9 mouse cellular contexts compared by ENCODE assay signal in the genomic region with DNA sequence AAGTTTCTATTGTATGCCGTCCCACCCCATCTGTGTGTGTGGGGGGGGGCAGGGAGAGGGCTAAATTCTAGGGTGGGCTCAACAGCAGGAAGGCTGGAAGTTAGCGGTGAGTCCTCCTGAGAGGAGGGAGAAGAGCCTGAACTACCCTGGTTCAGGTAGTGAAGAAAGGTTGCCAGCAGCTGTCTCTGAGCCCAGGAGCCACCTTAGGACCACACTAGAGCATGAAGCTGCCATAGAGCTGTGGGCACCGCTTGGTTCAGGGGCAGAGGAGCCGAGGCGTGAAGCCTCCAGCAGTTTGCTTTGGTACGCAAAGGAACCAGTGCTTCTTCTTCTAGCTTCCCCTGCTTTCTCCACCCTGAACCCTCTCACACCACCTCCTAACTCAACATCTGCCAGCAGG. TPM values are rescaled to one million over a fixed set of nuclear protein-coding genes. Genes with fewer than 3 reads are reported as not detected.
DNase-seq lines count a peak whose midpoint lies in the region; ATAC-seq and TF ChIP-seq lines count a peak whose summit lies in the region.
"Had no signal": no experiment of that assay in that cellular context is flagged by ENCODE, and none has a peak within 500 bp of the region (broad histone marks: within the 10 kb centered on the region; RNA-seq: fewer than 3 reads in every experiment).

No protein-coding gene starts in this region.

- H3K27ac ChIP-seq in heart, adult 2 months = peak overlapping the region; percentile 97
- peak overlapping the region; percentile 98 for H3K27ac ChIP-seq in lung, embryonic 16.5 days (ENCODE audit: low read length)
- peak overlapping the region; percentile 56; the same call in 1 of the 2 replicates for H3K27ac ChIP-seq in limb, embryonic 12.5 days
- H3K27ac ChIP-seq in small intestine, adult 2 months (ENCODE audit: insufficient read depth, low read depth, low read length) = peak overlapping the region; percentile 57; the same call in 1 of the 2 replicates

- peak overlapping the region; percentile 50 for H3K4me2 ChIP-seq in lung, embryonic 16.5 days (ENCODE audit: low read depth, low read length)
- peak overlapping the region; percentile 40 for H3K4me2 ChIP-seq in limb, embryonic 12.5 days

- H3K9ac ChIP-seq in heart, adult 2 months (ENCODE audit: low read depth, low read length) = peak overlapping the region; percentile 16; the same call in 1 of the 2 replicates
- peak overlapping the region; percentile 34; the same call in 1 of the 2 replicates for H3K9ac ChIP-seq in lung, embryonic 16.5 days (ENCODE audit: low read length)
- H3K9ac ChIP-seq in limb, embryonic 12.5 days (replicated peaks) = peak overlapping the region; percentile 2; the same call in 1 of the 2 replicates

- no peak for TF ChIP-seq EP300 in heart, adult 2 months (IDR thresholded peaks at IDR 0.05; ENCODE audit: insufficient read depth, low read depth, low read length)

- ATAC-seq in lung, embryonic 16.5 days (ENCODE audit: low read depth) = no peak
- no peak for ATAC-seq in limb, embryonic 12.5 days (ENCODE audit: insufficient number of reproducible peaks, insufficient read depth, low FRiP score, low TSS enrichment, low read depth)

- no peak overlapping the region for H3K4me3 ChIP-seq in heart, adult 2 months
- H3K4me3 ChIP-seq in lung, embryonic 16.5 days (ENCODE audit: low read length) = no peak overlapping the region; the same call in 1 of the 2 replicates
- H3K4me3 ChIP-seq in limb, embryonic 12.5 days (replicated peaks) = no peak overlapping the region
- no peak overlapping the region for H3K4me3 ChIP-seq in small intestine, adult 2 months (ENCODE audit: low read depth, low read length)

- no peaks in the 10 kb centered on the region for H3K79me2 ChIP-seq in heart, adult 2 months (replicated peaks; ENCODE audit: control insufficient read depth, insufficient read depth, low read length)

- peaks cover 45% of the 10 kb centered on the region for H3K4me1 ChIP-seq in heart, adult 2 months (ENCODE audit: control insufficient read depth, insufficient read depth, low read length)
- H3K4me1 ChIP-seq in lung, embryonic 16.5 days (replicated peaks; ENCODE audit: control insufficient read depth, insufficient read depth, low read length) = peaks cover 67% of the 10 kb centered on the region
- H3K4me1 ChIP-seq in limb, embryonic 12.5 days (replicated peaks) = peaks cover 62% of the 10 kb centered on the region
- H3K4me1 ChIP-seq in small intestine, adult 2 months (ENCODE audit: control insufficient read depth, insufficient read depth, insufficient read length, low read length) = peaks cover 16% of the 10 kb centered on the region

- H3K9me3 ChIP-seq in lung, embryonic 16.5 days (ENCODE audit: control insufficient read depth, low read length) = no peaks in the 10 kb centered on the region
- H3K9me3 ChIP-seq in limb, embryonic 12.5 days = no peaks in the 10 kb centered on the region

- H3K27me3 ChIP-seq in heart, adult 2 months (ENCODE audit: control insufficient read depth, insufficient read depth, low read length) = no peaks in the 10 kb centered on the region
- peaks cover under 1% of the 10 kb centered on the region for H3K27me3 ChIP-seq in lung, embryonic 16.5 days (ENCODE audit: control insufficient read depth, insufficient read depth, low read depth, low read length)
- peaks cover 20% of the 10 kb centered on the region for H3K27me3 ChIP-seq in limb, embryonic 12.5 days
- H3K27me3 ChIP-seq in small intestine, adult 2 months (ENCODE audit: control insufficient read depth, insufficient read depth, low read length) = 0 out of 2 replicates have a peak, but pooled peaks cover 4% of the 10 kb centered on the region

- no peak for TF ChIP-seq POLR2A in heart, adult 2 months (IDR thresholded peaks at IDR 0.05; ENCODE audit: insufficient read depth, low read depth, low read length)
- no peak for TF ChIP-seq POLR2A in small intestine, adult 2 months (IDR thresholded peaks at IDR 0.05; ENCODE audit: low read depth, low read length)

- intact Hi-C loops in heart, adult 2 months (cut with DNase I) = loop anchor here (5.0 kb wide), 1 partner anchor 159 kb away; the partner anchor contains the start of gene Mef2d
- intact Hi-C loops in heart, postnatal 10 days (cut with DNase I) = no loop called here

- DNase-seq in heart, adult 2 months = peak in 1 of 2 experiments; percentile 17
- no peak for DNase-seq in heart, postnatal 10 days
- no peak for DNase-seq in lung, postnatal 10 days
- DNase-seq in adrenal gland, adult 8-10 months = no peak
- DNase-seq in left cerebral cortex, adult 9 months (ENCODE audit: low spot score in 2 of 2) = no peak
- DNase-seq: layer of hippocampus, postnatal 36 days had no signal

- TF ChIP-seq CTCF in heart, adult 2 months (IDR thresholded peaks at IDR 0.05) = no peak
- TF ChIP-seq CTCF in small intestine, adult 2 months (IDR thresholded peaks at IDR 0.05; ENCODE audit: extremely low read depth, insufficient read length, insufficient replicate concordance, low read depth, low read length) = no peak

- H3K36me3 ChIP-seq in heart, adult 2 months (ENCODE audit: control insufficient read depth, insufficient read depth, low read length) = no peaks in the 10 kb centered on the region
- H3K36me3 ChIP-seq in lung, embryonic 16.5 days (ENCODE audit: control insufficient read depth, insufficient read depth, low read length) = no peaks in the 10 kb centered on the region
- H3K36me3 ChIP-seq in limb, embryonic 12.5 days = no peaks in the 10 kb centered on the region
- no peaks in the 10 kb centered on the region for H3K36me3 ChIP-seq in small intestine, adult 2 months (ENCODE audit: control insufficient read depth, insufficient read depth, low read length)

- 70% methylated on average over 6 of the region's 6 CpGs for WGBS in heart, adult 2 months
- 42% methylated on average over 6 of the region's 6 CpGs for WGBS in lung, embryonic 16.5 days
- 49% methylated on average over 6 of the region's 6 CpGs for WGBS in limb, embryonic 12.5 days
- WGBS in small intestine, adult 2 months = 73% methylated on average over 6 of the region's 6 CpGs

RNA-seq across cellular contexts. Expression of gene Nes, which starts 12.7 kb away (rescaled TPM):
- 10 to 100 TPM; 14.7 to 22.8 TPM for total RNA-seq in heart, adult 2 months (2021)
- polyA plus RNA-seq in heart, adult 2 months (2012; rRNA removed) = 6.2 and 10.0 TPM in 2 replicates
- 10 to 100 TPM; 56.4 to 62.4 TPM for total RNA-seq in heart, postnatal 10 days (2021)
- 15.5 and 15.6 TPM in 2 replicates for polyA plus RNA-seq in lung, embryonic 16.5 days (2015; fragmentation: Nextera tagmentation; extraction: Ambion mirVana)
- polyA plus RNA-seq in limb, embryonic 12.5 days (2016; fragmentation: Nextera tagmentation; extraction: Ambion mirVana) = 29.4 and 32.5 TPM in 2 replicates
- polyA plus RNA-seq in small intestine, adult 2 months (2012; rRNA removed) = 2.6 and 5.0 TPM in 2 replicates
- 10 to 100 TPM in 1 of 4 experiments, 1 to 10 TPM in 3; 4.3 to 14.4 (median 6.8) TPM for total RNA-seq in adrenal gland, adult 8-10 months (2022)

RNA-seq across cellular contexts. Expression of gene Bcan, which starts 16.4 kb away (rescaled TPM):
- total RNA-seq in heart, adult 2 months (2021) = under 1 TPM in 1 of 2 experiments, not detected in 1; 0.09 TPM
- polyA plus RNA-seq in heart, adult 2 months (2012; rRNA removed) = 0.32 and 0.55 TPM in 2 replicates
- under 1 TPM in 1 of 2 experiments, not detected in 1; 0.17 TPM for total RNA-seq in heart, postnatal 10 days (2021)
- polyA plus RNA-seq in lung, embryonic 16.5 days (2015; fragmentation: Nextera tagmentation; extraction: Ambion mirVana) = 0.44 and 0.54 TPM in 2 replicates
- 0.13 and 0.65 TPM in 2 replicates for polyA plus RNA-seq in limb, embryonic 12.5 days (2016; fragmentation: Nextera tagmentation; extraction: Ambion mirVana)
- polyA plus RNA-seq in small intestine, adult 2 months (2012; rRNA removed) = 0.04 and 0.24 TPM in 2 replicates
- 100 to 1,000 TPM in 2 of 4 experiments, 10 to 100 TPM in 2; 83.1 to 117 (median 106) TPM for total RNA-seq in adrenal gland, adult 8-10 months (2022)

RNA-seq across cellular contexts. Expression of gene Crabp2, which starts 35.2 kb away (rescaled TPM):
- total RNA-seq in heart, adult 2 months (2021) = under 1 TPM in 1 of 2 experiments, not detected in 1; 0.25 TPM
- polyA plus RNA-seq in heart, adult 2 months (2012; rRNA removed) = not detected in 2 replicates
- under 1 TPM; 0.57 to 0.81 TPM for total RNA-seq in heart, postnatal 10 days (2021)
- polyA plus RNA-seq in lung, embryonic 16.5 days (2015; fragmentation: Nextera tagmentation; extraction: Ambion mirVana) = 4.7 and 4.9 TPM in 2 replicates
- polyA plus RNA-seq in limb, embryonic 12.5 days (2016; fragmentation: Nextera tagmentation; extraction: Ambion mirVana) = 614 and 667 TPM in 2 replicates
- polyA plus RNA-seq in small intestine, adult 2 months (2012; rRNA removed) = 0.10 TPM in 1 of 2 replicates, not detected in the other
- 1 to 10 TPM in 1 of 4 experiments, under 1 TPM in 2, not detected in 1; 0.31 to 1.0 (median 0.35) TPM for total RNA-seq in adrenal gland, adult 8-10 months (2022)

RNA-seq across cellular contexts. Expression of gene Hapln2, which starts 43.8 kb away (rescaled TPM):
- not detected for total RNA-seq in heart, adult 2 months (2021)
- polyA plus RNA-seq in heart, adult 2 months (2012; rRNA removed) = not detected in 2 replicates
- total RNA-seq in heart, postnatal 10 days (2021) = not detected
- 0.10 and 0.28 TPM in 2 replicates for polyA plus RNA-seq in lung, embryonic 16.5 days (2015; fragmentation: Nextera tagmentation; extraction: Ambion mirVana)
- polyA plus RNA-seq in limb, embryonic 12.5 days (2016; fragmentation: Nextera tagmentation; extraction: Ambion mirVana) = 0.10 and 0.12 TPM in 2 replicates
- not detected in 2 replicates for polyA plus RNA-seq in small intestine, adult 2 months (2012; rRNA removed)
- total RNA-seq in adrenal gland, adult 8-10 months (2022) = not detected

RNA-seq across cellular contexts. Expression of gene Rrnad1, which starts 53.1 kb away (rescaled TPM):
- total RNA-seq in heart, adult 2 months (2021) = 1 to 10 TPM; 4.7 to 5.5 TPM
- 17.2 and 18.7 TPM in 2 replicates for polyA plus RNA-seq in heart, adult 2 months (2012; rRNA removed)
- 1 to 10 TPM; 6.8 to 7.0 TPM for total RNA-seq in heart, postnatal 10 days (2021)
- polyA plus RNA-seq in lung, embryonic 16.5 days (2015; fragmentation: Nextera tagmentation; extraction: Ambion mirVana) = 20.2 and 20.6 TPM in 2 replicates
- 22.4 and 26.5 TPM in 2 replicates for polyA plus RNA-seq in limb, embryonic 12.5 days (2016; fragmentation: Nextera tagmentation; extraction: Ambion mirVana)
- 12.5 and 17.3 TPM in 2 replicates for polyA plus RNA-seq in small intestine, adult 2 months (2012; rRNA removed)
- 10 to 100 TPM; 18.6 to 27.6 (median 21.9) TPM for total RNA-seq in adrenal gland, adult 8-10 months (2022)

Comparison
In these comparisons a context has a peak if more than half of its experiments do, and no peak if none do; other contexts are left out.
1. RNA of gene Crabp2, which starts 35.2 kb away (polyA plus RNA-seq): 614 to 667 TPM in limb, embryonic 12.5 days; 4.7 to 4.9 TPM in lung, embryonic 16.5 days, not detected in heart, adult 2 months and 0.10 TPM in small intestine, adult 2 months; every median in the first group is over 100 times any median in the second.
2. Peak in every context shown above with its lines, with median percentiles within 50 percentile points of each other: H3K27ac ChIP-seq and H3K9ac ChIP-seq.